Mouse (Mus musculus) right cerebral cortex, adult 18-20 months (tissue): ENCODE data around the gene Cytl1.

Experiments
- DNase-seq: peaks from one replicate; pipeline ENCODE4 v3.0.0; 2022; ENCODE audit warnings: mixed read lengths

Cytl1 gene

DNA sequence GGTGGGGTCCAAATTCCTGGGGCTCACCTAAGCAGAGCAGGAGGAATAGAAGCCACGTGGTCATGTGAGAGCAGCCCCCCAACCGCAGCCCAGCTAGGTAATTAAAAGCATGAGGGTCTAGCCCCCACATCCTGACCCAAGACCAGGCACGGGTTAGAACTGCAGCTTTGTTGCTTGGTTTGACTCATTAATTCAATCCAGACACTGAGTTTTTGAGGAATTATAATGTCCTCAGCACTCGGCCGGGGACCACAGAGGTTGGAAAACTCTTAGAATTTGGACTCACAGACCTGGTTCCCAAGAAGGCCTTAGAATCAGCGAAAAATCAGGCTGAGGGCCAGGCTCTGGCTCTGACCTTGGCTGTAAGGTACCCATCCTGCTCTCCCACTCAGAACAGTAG, 35.6 kb downstream of the Cytl1 start:
- DNase-seq = no peak

DNA sequence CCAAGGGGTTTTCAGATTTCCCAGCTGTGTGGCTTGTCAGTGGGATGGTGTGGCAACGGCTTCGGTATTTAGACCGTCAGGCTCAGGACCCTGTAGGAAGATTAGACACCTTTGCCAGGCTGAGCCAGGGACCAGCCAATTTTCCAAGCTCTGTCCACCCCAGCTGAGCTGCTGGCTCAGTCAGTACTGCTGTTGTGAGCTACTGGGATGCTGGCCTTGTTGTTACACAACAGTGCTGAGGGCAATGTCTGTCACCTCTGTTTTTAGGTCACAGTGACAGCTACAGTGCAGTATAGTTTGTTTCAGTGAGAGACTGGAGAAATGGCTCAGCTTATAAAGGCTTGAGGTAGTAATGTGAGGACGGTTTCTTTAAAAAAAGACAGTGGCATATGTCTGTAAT, 38.7 kb downstream of the Cytl1 start:
- DNase-seq = no peak

DNA sequence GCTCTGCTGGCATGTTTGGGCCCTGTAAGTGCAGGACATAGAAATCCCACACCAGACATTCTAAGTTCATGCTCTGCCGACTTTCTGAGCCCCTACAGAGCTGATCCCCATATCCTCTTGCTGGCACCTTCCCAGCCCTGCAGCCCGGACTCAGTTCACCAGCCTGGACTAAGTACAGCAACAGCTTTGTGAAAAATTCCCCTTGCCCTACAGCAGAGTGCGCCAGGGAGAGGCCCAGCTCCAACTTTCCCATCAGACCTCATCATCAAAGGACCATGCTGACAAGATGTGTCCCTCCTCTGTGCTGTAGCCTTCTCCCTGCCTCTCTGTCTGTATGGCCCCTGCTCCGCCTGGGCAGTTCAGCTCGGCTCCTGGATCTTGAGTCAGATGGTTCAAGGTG, 40.4 kb downstream of the Cytl1 start:
- no peak for DNase-seq

DNA sequence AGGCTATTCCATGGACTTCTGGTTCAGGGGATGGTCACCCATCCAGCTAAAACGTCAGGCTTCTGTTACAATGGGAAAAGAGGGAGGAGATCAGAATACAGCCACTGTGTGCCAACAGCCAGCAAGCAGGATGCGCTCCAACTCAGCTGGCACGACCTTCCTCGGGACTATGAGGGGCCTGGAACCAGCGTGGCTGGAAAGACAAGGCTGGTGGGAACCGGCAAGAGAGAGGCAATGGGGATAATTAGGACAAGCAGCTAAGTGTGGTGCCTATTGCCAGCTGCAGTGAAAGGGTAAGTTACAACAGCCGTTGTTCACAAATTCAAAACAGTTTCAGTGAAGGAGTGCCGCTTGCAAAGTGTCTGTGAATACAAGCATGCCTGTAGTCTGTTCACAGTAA, 48.0 kb downstream of the Cytl1 start:
- DNase-seq = no peak

DNA sequence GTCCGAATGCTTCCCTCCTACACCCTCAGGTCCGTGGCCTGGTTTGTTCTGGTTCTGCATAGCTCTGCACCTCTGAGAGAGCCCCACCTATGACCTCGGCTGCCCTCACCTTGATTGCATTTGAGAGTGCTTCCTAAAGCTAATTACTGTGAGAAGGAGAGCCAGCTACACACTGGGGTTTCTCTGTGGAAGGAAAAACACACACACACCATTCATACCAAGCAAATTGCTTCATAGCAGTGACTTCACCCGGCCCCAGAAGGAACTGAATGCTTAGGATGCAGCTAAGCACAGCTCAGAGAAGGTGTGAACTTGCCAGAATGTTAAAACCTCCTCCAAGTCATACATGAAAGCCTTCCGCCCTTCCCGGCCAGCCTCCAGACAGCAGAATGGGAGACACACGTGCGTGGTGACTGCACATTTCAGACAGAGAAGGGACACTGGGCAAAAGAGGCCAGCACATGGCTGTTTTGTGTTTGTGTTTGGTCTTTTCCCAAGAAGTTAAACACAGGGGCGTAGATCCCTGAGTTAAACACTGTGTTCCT, 49.6 kb downstream of the Cytl1 start:
- DNase-seq = no peak
